Comparison of ENCODE assay signal across 8 mouse cellular contexts in the genomic region with DNA sequence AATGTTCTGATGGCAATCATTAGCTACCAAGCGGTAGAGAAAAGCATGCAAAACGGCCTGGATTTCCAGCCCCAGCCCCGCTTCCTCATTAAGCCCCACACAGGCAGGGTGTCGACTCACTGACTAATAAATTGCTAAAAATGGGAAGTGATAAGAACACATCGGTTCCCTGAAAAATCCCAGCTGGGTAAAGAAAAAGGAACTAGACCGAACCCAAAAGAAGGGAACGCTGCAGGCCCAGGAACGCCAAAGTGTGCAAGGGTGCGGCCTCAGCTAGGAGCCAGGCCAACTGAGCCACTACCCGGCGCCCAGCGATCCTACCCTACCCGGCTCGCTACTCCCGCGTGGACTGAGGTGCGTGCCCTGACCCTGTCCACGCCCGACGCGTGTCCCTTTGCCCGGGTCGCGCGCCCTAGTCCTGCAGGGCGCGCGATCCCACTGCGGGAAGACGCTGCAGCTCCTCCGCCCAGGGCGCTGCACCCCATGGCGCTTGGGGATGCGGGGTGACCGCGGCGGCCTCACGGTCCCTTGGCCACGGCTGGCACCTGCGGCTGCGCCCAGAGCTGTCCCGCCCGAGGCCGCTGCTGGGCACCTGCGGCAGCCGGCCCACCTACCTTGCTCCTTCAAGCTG. TPM values are rescaled to one million over a fixed set of nuclear protein-coding genes. Genes with fewer than 3 reads are reported as not detected.
DNase-seq lines count a peak whose midpoint lies in the region; ATAC-seq and TF ChIP-seq lines count a peak whose summit lies in the region.

No protein-coding gene starts in this region.

- H3K27me3 ChIP-seq in forebrain, embryonic 12.5 days = peaks cover 52% of the 10 kb centered on the region
- no peaks in the 10 kb centered on the region for H3K27me3 ChIP-seq in hindbrain, embryonic 16.5 days (replicated peaks; ENCODE audit: control insufficient read depth, insufficient read depth, low read length)
- peaks cover 32% of the 10 kb centered on the region for H3K27me3 ChIP-seq in liver, postnatal 0 days (ENCODE audit: insufficient read depth, low read length)
- H3K27me3 ChIP-seq in neural tube, embryonic 13.5 days = peaks cover 52% of the 10 kb centered on the region

- H3K27ac ChIP-seq in forebrain, embryonic 12.5 days = peak overlapping the region; percentile 42; the same call in 1 of the 2 replicates
- peak overlapping the region; percentile 76 for H3K27ac ChIP-seq in hindbrain, embryonic 16.5 days (ENCODE audit: low read depth, low read length)
- peak overlapping the region; percentile 51; the same call in 1 of the 2 replicates for H3K27ac ChIP-seq in liver, postnatal 0 days (ENCODE audit: low read depth)
- H3K27ac ChIP-seq in neural tube, embryonic 13.5 days (replicated peaks) = peak overlapping the region; percentile 75

- H3K4me3 ChIP-seq in forebrain, embryonic 12.5 days (replicated peaks) = peak overlapping the region; percentile 75
- H3K4me3 ChIP-seq in hindbrain, embryonic 16.5 days (ENCODE audit: low read length) = peak overlapping the region; percentile 82
- H3K4me3 ChIP-seq in liver, postnatal 0 days (ENCODE audit: low read depth, low read length) = peak overlapping the region; percentile 56
- peak overlapping the region; percentile 73 for H3K4me3 ChIP-seq in neural tube, embryonic 13.5 days

- H3K36me3 ChIP-seq in forebrain, embryonic 12.5 days (replicated peaks) = no peaks in the 10 kb centered on the region
- H3K36me3 ChIP-seq in hindbrain, embryonic 16.5 days (ENCODE audit: control insufficient read depth, insufficient read depth, low read length) = no peaks in the 10 kb centered on the region
- no peaks in the 10 kb centered on the region for H3K36me3 ChIP-seq in liver, postnatal 0 days (replicated peaks; ENCODE audit: insufficient read depth, low read length)
- no peaks in the 10 kb centered on the region for H3K36me3 ChIP-seq in neural tube, embryonic 13.5 days

- under 1% methylated on average over 46 of the region's 46 CpGs for WGBS in forebrain, embryonic 12.5 days
- 3% methylated on average over 43 of the region's 46 CpGs for WGBS in hindbrain, embryonic 16.5 days
- WGBS in liver, postnatal 0 days (ENCODE audit: insufficient replicate concordance) = 3% methylated on average over 46 of the region's 46 CpGs
- 3% methylated on average over 46 of the region's 46 CpGs for WGBS in neural tube, embryonic 13.5 days

- no peak for TF ChIP-seq CTCF in liver, postnatal 0 days (IDR thresholded peaks at IDR 0.05; ENCODE audit: low read depth)

- DNase-seq in gastrocnemius, postnatal 14 days = peak; percentile 5
- DNase-seq in gastrocnemius, adult 18-20 months (ENCODE audit: low spot score) = no peak
- DNase-seq in Muller cell, postnatal 12 days (ENCODE audit: inconsistent ontology term) = peak; percentile 34
- DNase-seq in liver, postnatal 0 days = peak; percentile 21
- no peak for DNase-seq in cerebellum, adult 9-10 months

- no peaks in the 10 kb centered on the region for H3K9me3 ChIP-seq in forebrain, embryonic 12.5 days
- H3K9me3 ChIP-seq in hindbrain, embryonic 16.5 days (ENCODE audit: control insufficient read depth, low read length) = no peaks in the 10 kb centered on the region
- no peaks in the 10 kb centered on the region for H3K9me3 ChIP-seq in liver, postnatal 0 days (ENCODE audit: low read length)
- H3K9me3 ChIP-seq in neural tube, embryonic 13.5 days = no peaks in the 10 kb centered on the region

- H3K4me1 ChIP-seq in forebrain, embryonic 12.5 days = peaks cover 11% of the 10 kb centered on the region
- peaks cover 4% of the 10 kb centered on the region for H3K4me1 ChIP-seq in hindbrain, embryonic 16.5 days (ENCODE audit: control insufficient read depth, insufficient read depth, low read depth, low read length)
- no peaks in the 10 kb centered on the region for H3K4me1 ChIP-seq in liver, postnatal 0 days (ENCODE audit: insufficient read depth)
- H3K4me1 ChIP-seq in neural tube, embryonic 13.5 days (replicated peaks) = peaks cover 23% of the 10 kb centered on the region

- H3K9ac ChIP-seq in forebrain, embryonic 12.5 days = peak overlapping the region; percentile 72
- H3K9ac ChIP-seq in hindbrain, embryonic 16.5 days (ENCODE audit: low read depth, low read length) = peak overlapping the region; percentile 89
- H3K9ac ChIP-seq in liver, postnatal 0 days (replicated peaks) = peak overlapping the region; percentile 54
- H3K9ac ChIP-seq in neural tube, embryonic 13.5 days = peak overlapping the region; percentile 88

- H3K4me2 ChIP-seq in forebrain, embryonic 12.5 days = peak overlapping the region; percentile 99
- H3K4me2 ChIP-seq in hindbrain, embryonic 16.5 days (ENCODE audit: low read length) = peak overlapping the region; percentile 90
- peak overlapping the region; percentile 71 for H3K4me2 ChIP-seq in liver, postnatal 0 days (ENCODE audit: low read depth, low read length)
- peak overlapping the region; percentile 92 for H3K4me2 ChIP-seq in neural tube, embryonic 13.5 days

- peak; percentile 34 for ATAC-seq in forebrain, embryonic 12.5 days (ENCODE audit: low FRiP score)
- ATAC-seq in hindbrain, embryonic 16.5 days = peak; percentile 76
- ATAC-seq in liver, postnatal 0 days = peak; percentile 39
- peak; percentile 72 for ATAC-seq in neural tube, embryonic 13.5 days (ENCODE audit: low read depth)

- TF ChIP-seq EP300 in liver, postnatal 0 days (IDR thresholded peaks at IDR 0.05; ENCODE audit: low read depth) = no peak

- intact Hi-C loops in gastrocnemius, postnatal 14 days (cut with DNase I; ENCODE audit: low total_unique reads) = no loop called here

RNA-seq across cellular contexts. Expression of gene Shtn1, which starts 0.9 kb away (rescaled TPM):
- total RNA-seq in gastrocnemius, postnatal 14 days (2021) = 1 to 10 TPM; 1.8 to 2.1 TPM
- under 1 TPM; 0.66 to 0.95 TPM for total RNA-seq in gastrocnemius, adult 18-20 months (2021)
- polyA plus RNA-seq in forebrain, embryonic 12.5 days (2016; fragmentation: Nextera tagmentation; extraction: Ambion mirVana) = 11.2 and 14.2 TPM in 2 replicates
- polyA plus RNA-seq in hindbrain, embryonic 16.5 days (2015; fragmentation: Nextera tagmentation; extraction: Ambion mirVana) = 57.0 and 59.3 TPM in 2 replicates
- 2.5 and 2.9 TPM in 2 replicates for polyA plus RNA-seq in liver, postnatal 0 days (2015; fragmentation: Nextera tagmentation; extraction: Ambion mirVana)
- polyA plus RNA-seq in neural tube, embryonic 13.5 days (2015; fragmentation: Nextera tagmentation; extraction: Ambion mirVana) = 33.8 and 35.0 TPM in 2 replicates

Comparison
In these comparisons a context has a peak if more than half of its experiments do, and no peak if none do; other contexts are left out.
1. DNase-seq: peak in gastrocnemius, postnatal 14 days (single experiment), Muller cell, postnatal 12 days (single experiment) and liver, postnatal 0 days (single experiment); none in gastrocnemius, adult 18-20 months (single experiment) and cerebellum, adult 9-10 months (single experiment).
2. Peak in every context shown above with its lines, with median percentiles within 50 percentile points of each other: ATAC-seq, H3K27ac ChIP-seq, H3K4me2 ChIP-seq, H3K4me3 ChIP-seq and H3K9ac ChIP-seq.